Mouse (Mus musculus): ENCODE data around the gene Rec8.

The Rec8 gene

DNA sequence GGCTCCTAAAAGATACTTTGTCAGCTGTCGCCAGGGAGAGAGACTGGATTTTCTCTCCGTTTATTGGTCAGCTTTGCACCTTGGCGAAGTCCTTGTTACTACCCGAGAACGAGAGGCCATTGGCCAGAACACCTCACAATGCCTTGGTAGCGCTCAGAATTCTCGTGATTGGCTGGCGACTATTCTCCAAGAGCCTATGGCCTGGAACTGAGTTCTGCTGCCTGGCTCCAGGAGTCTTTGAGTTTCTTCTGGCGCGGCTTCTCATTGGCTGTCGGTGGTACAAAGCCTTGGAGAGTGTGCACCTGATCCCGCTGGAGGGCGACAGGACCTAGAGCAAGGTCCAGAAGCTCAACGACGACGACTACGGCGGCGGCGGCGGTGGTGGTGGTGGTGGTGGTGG, at the start of gene Rec8:
Gene Rec8 (plus strand): TSS at position 216 of the 400 bp plus-strand sequence.
- DNase-seq (ENCODE audit: low spot score): no peak

DNA sequence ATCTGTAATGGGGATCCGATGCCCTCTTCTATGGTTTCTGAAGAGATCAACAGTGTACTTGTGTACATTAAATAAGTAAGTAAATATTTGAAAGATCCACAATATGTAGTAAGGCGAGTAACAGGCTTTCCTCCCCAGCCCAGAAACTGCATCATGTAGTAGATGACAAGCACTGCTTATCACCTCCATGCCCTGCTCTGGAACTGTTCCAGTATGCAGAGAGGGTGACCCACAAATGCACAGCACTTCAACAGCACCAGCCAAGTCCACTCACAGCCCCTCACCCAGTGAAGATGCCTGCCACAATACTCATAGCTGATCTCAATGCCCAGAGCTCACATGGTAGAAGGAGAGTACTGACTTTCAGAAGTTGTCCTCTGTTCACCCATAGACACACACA, 47.2 kb upstream of the Rec8 start:
- no peak for DNase-seq (ENCODE audit: low spot score)

DNA sequence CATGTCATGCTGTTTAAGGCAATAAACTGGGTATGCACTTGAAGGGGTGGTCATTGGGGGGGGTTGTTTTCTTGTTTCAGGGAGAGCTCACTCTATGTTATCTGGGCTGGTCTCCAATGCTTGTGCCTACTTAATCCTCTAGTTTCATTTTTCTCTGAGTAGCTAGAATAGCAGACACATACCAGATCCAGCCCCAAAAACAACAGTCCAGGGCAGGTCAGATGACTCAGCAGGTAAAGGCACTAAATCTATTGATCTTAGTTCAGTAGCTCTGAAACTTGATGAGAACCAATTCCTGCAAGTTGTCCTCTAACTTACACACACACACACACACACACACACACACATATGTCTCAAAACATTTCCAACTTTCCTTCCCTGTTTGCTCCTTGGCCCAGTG, 46.1 kb upstream of the Rec8 start:
- no peak for DNase-seq (ENCODE audit: low spot score)

- DNase-seq (ENCODE audit: low spot score): no peak
Measured at GRCm38 (mm10) chr14:55575302-55575701, 42.5 kb upstream of the Rec8 start, which contains the start of gene Fitm1. Gene Fitm1 (plus strand): TSS chr14:55575617.

DNA sequence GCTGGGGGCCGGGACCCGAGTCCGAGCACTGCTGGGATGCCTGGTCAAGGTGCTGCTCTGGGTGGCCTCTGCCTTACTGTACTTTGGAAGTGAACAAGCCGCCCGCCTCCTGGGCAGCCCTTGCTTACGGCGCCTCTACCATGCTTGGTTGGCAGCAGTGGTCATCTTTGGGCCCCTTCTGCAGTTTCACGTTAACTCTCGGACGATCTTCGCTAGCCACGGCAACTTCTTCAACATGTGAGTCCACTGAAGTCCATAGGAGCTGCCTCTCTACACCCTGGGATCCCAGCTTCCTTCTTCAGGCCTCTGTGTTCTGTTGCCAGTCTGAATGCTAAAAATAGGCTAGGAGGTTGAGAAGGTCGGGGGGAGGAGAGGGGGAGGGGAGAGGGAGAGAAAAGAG, 42.1 kb upstream of the Rec8 start:
- no peak for DNase-seq (ENCODE audit: low spot score)

- DNase-seq (ENCODE audit: low spot score): no peak
Measured at GRCm38 (mm10) chr14:55576376-55576775, 41.5 kb upstream of the Rec8 start.

- no peak for DNase-seq (ENCODE audit: low spot score)
Measured at GRCm38 (mm10) chr14:55577871-55578667, 39.8 kb upstream of the Rec8 start, which contains the start of gene Psme1. Gene Psme1 (plus strand): TSS chr14:55578123.

GRCm38 (mm10) chr14:55578668-55579269, 39.1 kb upstream of the Rec8 start:
- no peak for DNase-seq (ENCODE audit: low spot score)

GRCm38 (mm10) chr14:55579511-55580496, 38.0 kb upstream of the Rec8 start:
- DNase-seq (ENCODE audit: low spot score): no peak

GRCm38 (mm10) chr14:55580731-55581130, 37.1 kb upstream of the Rec8 start:
- no peak for DNase-seq (ENCODE audit: low spot score)

- DNase-seq (ENCODE audit: low spot score): no peak
Measured at GRCm38 (mm10) chr14:55581981-55582681, 35.7 kb upstream of the Rec8 start.

DNA sequence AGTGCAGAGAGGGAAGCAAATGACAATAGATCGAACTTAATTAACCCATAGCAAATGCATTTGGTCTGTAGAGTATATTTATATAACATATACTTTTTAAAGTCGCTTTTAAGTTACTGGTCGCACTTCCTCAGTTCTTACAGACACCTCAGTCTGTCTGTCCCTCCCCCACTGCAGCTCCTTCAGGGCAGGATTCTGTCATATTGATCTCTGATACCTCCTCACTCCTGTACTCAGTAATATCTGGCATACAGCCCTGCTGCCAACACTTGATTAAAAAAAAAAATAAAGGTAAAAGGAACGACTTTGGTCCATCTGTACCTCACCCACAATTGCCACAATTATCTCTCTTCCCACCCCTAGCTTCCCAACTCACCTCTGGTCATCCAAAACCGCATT, 33.5 kb upstream of the Rec8 start:
- DNase-seq (ENCODE audit: low spot score): no peak

GRCm38 (mm10) chr14:55584702-55585565, 32.9 kb upstream of the Rec8 start, which contains the start of gene Emc9:
Gene Emc9 (minus strand): TSS chr14:55585302.
- no peak for DNase-seq (ENCODE audit: low spot score)

- no peak for DNase-seq (ENCODE audit: low spot score)
Measured at GRCm38 (mm10) chr14:55585566-55585960, 32.3 kb upstream of the Rec8 start.

- DNase-seq (ENCODE audit: low spot score): no peak
Measured at GRCm38 (mm10) chr14:55586149-55586548, 31.7 kb upstream of the Rec8 start.

DNA sequence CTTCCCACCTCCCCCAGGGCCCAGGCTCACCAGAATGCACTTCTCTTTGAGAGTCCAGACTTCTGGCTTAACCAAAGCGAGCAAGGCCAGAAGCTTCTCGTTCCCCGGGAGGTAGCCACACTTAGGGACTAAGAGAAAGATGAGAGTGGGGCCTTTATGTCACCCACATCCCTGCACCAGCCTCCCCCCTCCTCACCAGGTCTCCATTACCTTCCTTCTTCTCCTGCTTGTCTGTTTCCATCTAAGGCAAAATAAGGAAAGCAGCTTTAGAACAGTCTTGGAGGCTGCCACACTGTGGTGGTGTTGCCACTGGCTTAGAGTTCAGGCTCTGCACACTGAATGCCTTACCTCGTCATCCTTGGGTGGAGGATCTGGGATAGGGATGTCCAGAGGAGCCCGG, 28.6 kb upstream of the Rec8 start:
- DNase-seq (ENCODE audit: low spot score): no peak

GRCm38 (mm10) chr14:55589771-55590448, 27.9 kb upstream of the Rec8 start:
- no peak for DNase-seq (ENCODE audit: low spot score)

DNA sequence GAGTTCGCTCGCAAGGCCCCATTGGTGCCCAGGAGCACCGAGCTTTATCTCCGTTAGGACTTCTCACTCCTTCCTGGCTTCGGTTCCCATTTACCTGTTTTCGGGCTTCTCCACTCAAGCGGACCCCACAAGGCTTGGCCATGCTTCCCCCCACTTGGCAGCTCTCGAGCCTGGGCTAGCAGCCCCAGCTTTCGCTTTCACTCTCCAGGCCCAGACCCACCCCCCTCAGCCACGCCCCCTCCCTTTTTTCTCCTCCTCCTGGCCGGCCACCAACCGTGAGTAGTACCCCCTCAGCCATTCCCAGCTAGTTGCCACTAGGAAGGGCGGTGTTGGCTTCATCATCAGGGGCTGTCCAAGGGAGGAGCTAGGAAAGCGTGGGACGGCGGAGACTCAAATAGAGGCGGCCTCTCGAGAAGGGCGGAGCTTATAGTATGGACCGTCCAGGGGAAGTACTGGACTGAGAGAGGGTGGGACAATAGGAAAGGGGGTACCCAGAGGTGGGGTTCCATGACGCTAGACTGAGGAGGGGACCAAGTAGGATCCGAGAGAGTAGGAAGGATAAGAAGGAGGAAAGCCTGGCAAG, 27.0 kb upstream of the Rec8 start, which contains the start of gene Psme2:
Gene Psme2 (minus strand): TSS at position 366 of the 583 bp plus-strand sequence.
- peak; percentile 88 for DNase-seq (ENCODE audit: low spot score)

- peak; percentile 86 for DNase-seq (ENCODE audit: low spot score)
Measured at GRCm38 (mm10) chr14:55591331-55591891, 26.4 kb upstream of the Rec8 start, which contains the start of gene Rnf31. Gene Rnf31 (plus strand): TSS chr14:55591708.
